Mouse (Mus musculus) cerebellum, adult 2 months (tissue): ENCODE results near the gene Tfam.

ENCODE experiments used
- CTCF ChIP-seq: fragments of 200-500 bp; IDR thresholded peaks from 2 replicates; pipeline ENCODE4 v1.5.1; 2011; ENCODE audit warnings: low read depth, mild to moderate bottlenecking, control low read depth, low read length, moderate library complexity, borderline replicate concordance; ENCODE audit not compliant: insufficient read depth
- POLR2A ChIP-seq: fragments of 200-500 bp; IDR thresholded peaks from 2 replicates; pipeline ENCODE4 v1.6.1; 2011; ENCODE audit warnings: low read length, control low read depth, borderline replicate concordance; ENCODE audit not compliant: insufficient read depth

GRCm38 (mm10) chr10:71181091-71181490, 57.0 kb downstream of the Tfam start:
- TF ChIP-seq POLR2A (no peak), CTCF (no peak)
